Mouse (Mus musculus) embryonic facial prominence, embryonic 11.5 days (tissue): ENCODE measurements around the gene Znfx1. TPM values are rescaled to one million over a fixed set of nuclear protein-coding genes. Genes with fewer than 3 reads are reported as not detected.

Experiments
- ATAC-seq: fragments of 200-750 bp; cut with Nextera tagmentation; replicated peaks from 2 replicates; pipeline ENCODE4 v1.8.0; 2017; ENCODE audit warnings: low read depth; ENCODE audit not compliant: insufficient number of reproducible peaks, low FRiP score, low TSS enrichment
- DNase-seq: peaks from one replicate; pipeline ENCODE4 v3.0.0-alpha.2; 2015; ENCODE audit warnings: low spot score
- H3K27ac ChIP-seq: fragments of 300-500 bp; sonication (generic); replicated peaks from 2 replicates; pipeline ENCODE4 v1.5.1; 2014; ENCODE audit warnings: mild to moderate bottlenecking, low read depth, low read length, control low read depth
- H3K27me3 ChIP-seq: fragments of 300-500 bp; sonication (generic); 2 replicates; pipeline ENCODE4 v1.6.1; 2014; ENCODE audit warnings: mild to moderate bottlenecking, low read length, moderate library complexity, mixed read lengths; ENCODE audit not compliant: control insufficient read depth, insufficient read depth
- H3K36me3 ChIP-seq: fragments of 300-500 bp; sonication (generic); replicated peaks from 2 replicates; pipeline ENCODE4 v1.6.1; 2014; ENCODE audit warnings: low read depth, mild to moderate bottlenecking, low read length, moderate library complexity, mixed read lengths; ENCODE audit not compliant: control insufficient read depth, insufficient read depth
- H3K4me1 ChIP-seq: fragments of 300-500 bp; sonication (generic); 2 replicates; pipeline ENCODE4 v1.6.1; 2014; ENCODE audit warnings: low read length, mixed read lengths; ENCODE audit not compliant: control insufficient read depth, insufficient read depth
- H3K4me2 ChIP-seq: fragments of 300-500 bp; sonication (generic); 2 replicates; pipeline ENCODE4 v1.6.1; 2014; ENCODE audit warnings: low read depth, mild to moderate bottlenecking, control low read depth, low read length, moderate library complexity
- H3K4me3 ChIP-seq: fragments of 300-500 bp; sonication (generic); 2 replicates; pipeline ENCODE4 v1.5.1; 2014; ENCODE audit warnings: low read depth, low read length, control low read depth
- H3K9ac ChIP-seq: fragments of 300-500 bp; sonication (generic); replicated peaks from 2 replicates; pipeline ENCODE4 v1.6.1; 2014; ENCODE audit warnings: mild to moderate bottlenecking, control low read depth, low read length
- H3K9me3 ChIP-seq: fragments of 300-500 bp; sonication (generic); replicated peaks from 2 replicates; pipeline ENCODE4 v1.6.1; 2016; ENCODE audit warnings: mild to moderate bottlenecking, low read length, inconsistent platforms, mixed read lengths; ENCODE audit not compliant: control insufficient read depth
- WGBS: fragments of 180-500 bp; shearing (Covaris S2); extraction: QIAGEN DNeasy Blood & Tissue Kit; methylation state at CpG from one replicate; pipeline ENCODE4 v1.1.7; 2014; 5-methylcytosine and 5-hydroxymethylcytosine counted together
- polyA plus RNA-seq: library from polyadenylated mRNA; unstranded; fragments of >200 nt; fragmentation: Nextera tagmentation; extraction: Ambion mirVana; gene quantifications from 2 replicates; pipeline ENCODE4 v1.2.1, GENCODE M21; 2014

Znfx1 gene
- polyA plus RNA-seq, 1 experiment from 2014 or later: 4.3 TPM

GRCm38 (mm10) chr2:167078486-167078885, 15.7 kb upstream of the Znfx1 start:
- 35% methylated on average over 7 of the region's 7 CpGs for WGBS

GRCm38 (mm10) chr2:167077199-167077962, 14.6 kb upstream of the Znfx1 start:
- no peak for ATAC-seq
- Histone ChIP-seq H3K4me1 (peaks cover 4% of the 10 kb centered on the region; the same call in 1 of the 2 replicates), H3K9me3 (no peaks in the 10 kb centered on the region), H3K4me2 (no peak overlapping the region), H3K27ac (no peak overlapping the region), H3K9ac (no peak overlapping the region), H3K36me3 (no peaks in the 10 kb centered on the region), H3K27me3 (no peaks in the 10 kb centered on the region), H3K4me3 (no peak overlapping the region)
- DNase-seq: no peak
- WGBS: 85% methylated on average over 11 of the region's 11 CpGs

More at GRCm38 (mm10) chr2:167078486-167078885, 15.7 kb upstream of the Znfx1 start:
- H3K9me3 ChIP-seq: no peaks in the 10 kb centered on the region
- no peak overlapping the region for H3K4me2 ChIP-seq
- H3K4me1 ChIP-seq: peaks cover 4% of the 10 kb centered on the region; the same call in 1 of the 2 replicates
- H3K36me3 ChIP-seq: no peaks in the 10 kb centered on the region
- no peak overlapping the region for H3K9ac ChIP-seq
- DNase-seq: no peak
- no peak overlapping the region; the same call in 1 of the 2 replicates for H3K27ac ChIP-seq
- H3K4me3 ChIP-seq: no peak overlapping the region
- H3K27me3 ChIP-seq: no peaks in the 10 kb centered on the region
- ATAC-seq: no peak

DNA sequence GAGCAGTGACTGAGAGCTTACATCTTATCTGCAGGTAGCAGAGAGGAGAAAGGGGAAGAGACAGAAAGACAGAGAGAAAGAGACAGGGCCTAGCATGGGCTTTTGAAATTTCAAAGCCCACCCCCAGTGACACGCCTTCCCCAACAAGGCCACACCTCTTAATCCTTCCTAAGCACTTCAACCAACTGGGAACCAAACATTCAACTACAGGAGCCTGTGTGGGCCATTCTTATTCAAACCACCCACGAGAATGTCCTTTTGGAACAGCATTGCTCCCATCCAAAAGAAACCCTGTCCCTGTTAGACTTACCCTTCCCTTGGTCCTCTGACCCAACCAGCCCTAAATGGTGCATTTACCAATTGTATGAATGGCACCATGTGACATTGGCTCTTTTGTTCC, 13.9 kb upstream of the Znfx1 start:
- Histone ChIP-seq H3K27me3 (no peaks in the 10 kb centered on the region), H3K4me1 (peaks cover 4% of the 10 kb centered on the region; the same call in 1 of the 2 replicates), H3K4me2 (no peak overlapping the region), H3K9ac (no peak overlapping the region), H3K36me3 (no peaks in the 10 kb centered on the region), H3K27ac (no peak overlapping the region), H3K9me3 (no peaks in the 10 kb centered on the region), H3K4me3 (no peak overlapping the region)
- no peak for ATAC-seq
- DNase-seq: no peak
- 92% methylated on average over 2 of the region's 2 CpGs for WGBS

- WGBS: 94% methylated on average over 4 of the region's 4 CpGs
- Histone ChIP-seq H3K4me1 (peaks cover 4% of the 10 kb centered on the region; the same call in 1 of the 2 replicates), H3K27ac (no peak overlapping the region), H3K36me3 (no peaks in the 10 kb centered on the region), H3K27me3 (no peaks in the 10 kb centered on the region), H3K9me3 (no peaks in the 10 kb centered on the region), H3K4me3 (no peak overlapping the region), H3K4me2 (no peak overlapping the region), H3K9ac (no peak overlapping the region)
- ATAC-seq (no peak), DNase-seq (no peak)
These were observed 13.5 kb upstream of the Znfx1 start for GRCm38 (mm10) chr2:167076352-167076751.

DNA sequence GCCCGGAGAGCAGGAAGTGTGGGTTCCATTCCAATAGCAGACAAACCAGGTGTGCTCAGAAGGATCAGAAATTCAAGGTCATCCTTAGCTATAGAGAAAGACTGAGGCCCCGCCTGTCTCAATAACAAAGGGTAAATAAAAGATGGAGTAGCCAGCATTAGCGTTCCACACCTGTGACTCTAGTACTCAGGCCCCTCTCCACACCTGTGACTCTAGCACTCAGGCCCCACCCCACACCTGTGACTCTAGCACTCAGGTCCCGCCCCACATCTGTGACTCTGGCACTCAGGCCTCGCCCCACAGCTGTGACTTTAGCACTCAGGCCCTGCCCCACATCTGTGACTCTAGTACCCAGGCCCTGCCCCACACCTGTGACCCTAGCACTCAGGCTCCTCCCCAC, 11.8 kb upstream of the Znfx1 start:
- H3K9ac ChIP-seq: no peak overlapping the region

GRCm38 (mm10) chr2:167071641-167072601, 9.1 kb upstream of the Znfx1 start:
- no peak overlapping the region; the same call in 1 of the 2 replicates for H3K27ac ChIP-seq
- ATAC-seq (peak; percentile 92), DNase-seq (peak; percentile 99)
- H3K9ac ChIP-seq: peak overlapping the region; percentile 56
- 8% methylated on average over 22 of the region's 22 CpGs for WGBS
- peak overlapping the region; percentile 43 for H3K4me3 ChIP-seq
- H3K4me2 ChIP-seq: peak overlapping the region; percentile 47
- H3K27me3 ChIP-seq: no peaks in the 10 kb centered on the region
- H3K36me3 ChIP-seq: no peaks in the 10 kb centered on the region
- H3K9me3 ChIP-seq: no peaks in the 10 kb centered on the region
- H3K4me1 ChIP-seq: no peaks in the 10 kb centered on the region

More for the DNA sequence above, 11.8 kb upstream of the Znfx1 start:
- 87% methylated on average over 5 of the region's 5 CpGs for WGBS
- H3K4me3 ChIP-seq: no peak overlapping the region
- no peaks in the 10 kb centered on the region for H3K36me3 ChIP-seq
- no peak overlapping the region for H3K4me2 ChIP-seq
- ATAC-seq (no peak), DNase-seq (no peak)
- no peaks in the 10 kb centered on the region for H3K27me3 ChIP-seq
- no peaks in the 10 kb centered on the region for H3K9me3 ChIP-seq
- no peak overlapping the region for H3K27ac ChIP-seq
- H3K4me1 ChIP-seq: no peaks in the 10 kb centered on the region; the same call in 1 of the 2 replicates

DNA sequence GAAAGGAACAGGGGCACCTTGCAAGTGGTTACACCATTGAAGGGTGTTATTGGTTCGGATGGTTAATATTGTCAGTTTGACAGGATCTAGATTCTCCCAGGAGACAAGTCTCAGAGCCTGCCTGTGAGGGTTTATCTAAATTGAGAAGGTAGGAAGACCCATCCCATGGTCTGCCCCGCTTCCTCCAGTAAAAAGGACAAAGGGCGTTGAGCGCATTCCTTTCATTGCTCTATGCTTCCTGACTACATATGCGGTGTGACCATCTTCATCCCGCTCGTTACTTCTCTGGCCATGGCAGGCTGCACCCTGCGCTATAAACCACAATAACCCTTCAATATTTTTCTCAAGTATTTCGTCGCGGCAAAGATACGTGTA, 8.4 kb upstream of the Znfx1 start:
- no peaks in the 10 kb centered on the region for H3K27me3 ChIP-seq
- no peak overlapping the region; the same call in 1 of the 2 replicates for H3K27ac ChIP-seq
- peak overlapping the region; percentile 52 for H3K9ac ChIP-seq
- WGBS: 23% methylated on average over 12 of the region's 12 CpGs
- H3K4me2 ChIP-seq: peak overlapping the region; percentile 47
- ATAC-seq (no peak), DNase-seq (no peak)
- H3K9me3 ChIP-seq: no peaks in the 10 kb centered on the region
- no peaks in the 10 kb centered on the region for H3K4me1 ChIP-seq
- H3K4me3 ChIP-seq: peak overlapping the region; percentile 43
- no peaks in the 10 kb centered on the region for H3K36me3 ChIP-seq
